Mouse (Mus musculus) small intestine, adult 2 months (tissue): ENCODE measurements around the gene Brinp1.

ENCODE experiments used
- CTCF ChIP-seq: fragments of 200-500 bp; IDR thresholded peaks from 2 replicates; pipeline ENCODE4 v1.5.1; 2012; ENCODE audit warnings: low read depth, mild to moderate bottlenecking, control low read depth, inconsistent platforms, low read length, moderate library complexity, mixed read lengths; ENCODE audit not compliant: insufficient replicate concordance, insufficient read length; ENCODE audit errors: extremely low read depth
- POLR2A ChIP-seq: fragments of 200-500 bp; IDR thresholded peaks from 2 replicates; pipeline ENCODE4 v1.6.1; 2012; ENCODE audit warnings: low read depth, mild to moderate bottlenecking, control low read depth, inconsistent platforms, low read length, moderate library complexity

DNA sequence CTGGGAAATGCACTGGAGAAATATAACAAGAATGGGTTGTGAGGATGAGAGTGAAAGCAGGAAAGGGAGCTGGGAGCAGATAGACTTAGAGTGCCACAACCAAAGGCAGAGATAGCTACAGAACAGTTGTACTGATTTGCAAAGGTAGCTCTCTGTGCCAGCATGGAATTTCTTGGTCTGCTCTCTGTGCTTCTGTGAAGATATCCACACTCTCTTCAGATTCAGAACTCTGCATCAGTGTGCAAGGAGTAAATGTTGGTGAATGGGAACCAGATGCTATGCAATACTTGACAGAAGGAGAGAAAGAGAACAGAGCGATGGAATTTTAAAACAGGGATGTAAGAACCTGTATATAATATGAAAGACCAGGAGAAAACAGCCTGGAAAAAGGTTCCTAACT lies 31.7 kb downstream of the Brinp1 start:
- TF ChIP-seq CTCF (no peak), POLR2A (no peak)
